Mouse (Mus musculus) ES-Bruce4 (cell line): ENCODE results near the gene Il1f10.

Source experiments
- CTCF ChIP-seq: IDR thresholded peaks from one replicate; pipeline ENCODE4 v1.8.1; 2011; ENCODE audit warnings: low read depth, low read length
- EP300 ChIP-seq: IDR thresholded peaks from 2 replicates; pipeline ENCODE4 v1.6.1; 2011; ENCODE audit warnings: low read depth, low read length; ENCODE audit not compliant: insufficient read depth
- POLR2A ChIP-seq: IDR thresholded peaks from one replicate; pipeline ENCODE4 v1.8.1; 2011; ENCODE audit warnings: low read length; ENCODE audit not compliant: insufficient read depth

DNA sequence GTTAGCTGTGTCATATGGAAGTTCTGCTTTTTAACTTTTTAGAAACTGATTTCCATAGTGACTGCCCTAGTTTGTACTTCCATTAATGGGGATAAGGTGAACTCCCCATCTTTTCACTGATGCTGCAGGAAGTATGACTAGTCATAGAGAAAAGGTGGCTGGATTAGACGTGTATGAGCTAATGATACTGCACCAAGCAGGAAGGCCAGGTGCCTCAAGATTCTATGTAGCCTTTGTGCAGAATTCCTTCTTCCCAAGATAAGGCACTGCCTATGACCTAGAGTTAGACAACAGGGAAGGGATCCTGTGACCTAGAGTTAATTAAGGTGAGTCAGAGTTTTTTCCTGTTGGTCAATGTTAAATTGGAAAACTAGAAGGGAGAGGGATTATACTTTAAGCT, 25.9 kb downstream of the Il1f10 start:
- TF ChIP-seq CTCF (no peak), POLR2A (no peak), EP300 (no peak)
